20 mouse cellular contexts compared by ENCODE assay signal in the genomic region with DNA sequence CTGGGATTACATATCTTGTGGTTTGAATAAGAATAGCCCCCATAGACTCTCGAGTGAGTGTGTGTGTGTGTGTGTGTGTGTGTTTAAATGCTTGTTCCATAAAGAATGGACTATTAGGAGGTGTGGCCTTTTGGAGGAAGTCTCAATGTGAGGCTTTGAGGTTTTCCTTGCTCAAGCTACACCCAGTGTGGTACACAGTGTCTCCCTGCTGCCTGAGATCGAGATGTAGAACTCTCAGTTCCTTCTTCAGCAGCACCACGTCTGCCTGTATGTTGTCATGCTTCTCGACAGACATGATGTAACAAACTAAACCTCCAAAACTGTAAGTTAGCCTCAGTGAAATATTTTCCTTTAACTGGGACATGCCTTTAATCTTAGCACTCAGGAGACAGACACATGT. TPM values are rescaled to one million over a fixed set of nuclear protein-coding genes. Genes with fewer than 3 reads are reported as not detected.
A peak's percentile ranks its signal among the peaks of the same experiment; 100 is the strongest.
DNase-seq lines count a peak whose midpoint lies in the region; ATAC-seq and TF ChIP-seq lines count a peak whose summit lies in the region.
"Had no signal": no experiment of that assay in that cellular context is flagged by ENCODE, and none has a peak within 500 bp of the region (broad histone marks: within the 10 kb centered on the region; RNA-seq: fewer than 3 reads in every experiment).

No protein-coding gene starts in this region.

- H3K36me3 ChIP-seq in liver, postnatal 0 days (replicated peaks; ENCODE audit: insufficient read depth, low read length) = no peaks in the 10 kb centered on the region
- H3K36me3 ChIP-seq in MEL (ENCODE audit: control insufficient read depth in 1 of 2, insufficient read depth in 2 of 2, low read length in 2 of 2) = peaks cover 0 to 19% of the 10 kb centered on the region in 2 experiments; a peak in 2 of 4 replicates
- H3K36me3 ChIP-seq in small intestine, adult 2 months (ENCODE audit: control insufficient read depth, insufficient read depth, low read length) = peaks cover 3% of the 10 kb centered on the region; the same call in 1 of the 2 replicates

- no peak for TF ChIP-seq RAD21 in MEL (IDR thresholded peaks at IDR 0.05; ENCODE audit: low read depth, low read length)

- no peak for TF ChIP-seq CTCF in liver, postnatal 0 days (IDR thresholded peaks at IDR 0.05; ENCODE audit: low read depth)
- TF ChIP-seq CTCF in MEL (IDR thresholded peaks at IDR 0.05 in 2 of 3, conservative IDR thresholded peaks at IDR 0.05 in 1 of 3; ENCODE audit: control insufficient read depth in 1 of 3, insufficient read depth in 1 of 3, low read depth in 2 of 3, low read length in 3 of 3, poor library complexity in 1 of 3, severe bottlenecking in 1 of 3) = no peak
- TF ChIP-seq CTCF in small intestine, adult 2 months (IDR thresholded peaks at IDR 0.05; ENCODE audit: extremely low read depth, insufficient read length, insufficient replicate concordance, low read depth, low read length) = no peak

- peaks cover 23% of the 10 kb centered on the region for H3K79me2 ChIP-seq in MEL (ENCODE audit: control insufficient read depth, insufficient read depth, low read length, poor library complexity)

- peaks cover 18% of the 10 kb centered on the region for H3K4me1 ChIP-seq in liver, postnatal 0 days (ENCODE audit: insufficient read depth)
- H3K4me1 ChIP-seq in MEL (ENCODE audit: control insufficient read depth in 1 of 2, insufficient read depth in 2 of 2, low read length in 2 of 2) = peaks cover 0 to 22% of the 10 kb centered on the region in 2 experiments; a peak in 3 of 4 replicates
- peaks cover 6% of the 10 kb centered on the region; the same call in 1 of the 2 replicates for H3K4me1 ChIP-seq in small intestine, adult 2 months (ENCODE audit: control insufficient read depth, insufficient read depth, insufficient read length, low read length)

- peak in 1 of 2 experiments; percentile 70; a peak in 2 of 4 replicates for TF ChIP-seq POLR2A in MEL (IDR thresholded peaks at IDR 0.05; ENCODE audit: control insufficient read depth in 1 of 2, insufficient read depth in 1 of 2, low read depth in 1 of 2, low read length in 2 of 2, poor library complexity in 1 of 2)
- TF ChIP-seq POLR2A in small intestine, adult 2 months (IDR thresholded peaks at IDR 0.05; ENCODE audit: low read depth, low read length) = no peak

- no peaks in the 10 kb centered on the region for H3K9me3 ChIP-seq in liver, postnatal 0 days (ENCODE audit: low read length)
- no peaks in the 10 kb centered on the region for H3K9me3 ChIP-seq in MEL (replicated peaks; ENCODE audit: insufficient read depth, low read length)
- H3K9me3 ChIP-seq: hindbrain, embryonic 13.5 days; neural tube, embryonic 13.5 days had no signal

- no peak overlapping the region for H3K4me3 ChIP-seq in liver, postnatal 0 days (ENCODE audit: low read depth, low read length)
- H3K4me3 ChIP-seq in MEL (ENCODE audit: control insufficient read depth in 1 of 2, insufficient read depth in 1 of 2, low read depth in 2 of 2, low read length in 2 of 2) = peak overlapping the region; percentile 19 to 36
- no peak overlapping the region for H3K4me3 ChIP-seq in small intestine, adult 2 months (ENCODE audit: low read depth, low read length)
- H3K4me3 ChIP-seq: hindbrain, embryonic 13.5 days; neural tube, embryonic 13.5 days had no signal

- no peak for DNase-seq in liver, postnatal 0 days
- DNase-seq in liver (no peak), MEL (ENCODE audit: low read depth, low spot score) (peak; percentile 84)
- no peak for DNase-seq in urinary bladder, adult 2 months (ENCODE audit: low spot score)
- DNase-seq: cerebellum, adult 18-20 months; embryo, embryonic 11 days; gastrocnemius, postnatal 14 days; kidney, postnatal 10 days; left cerebral cortex, postnatal 4 days; lung, embryonic 14.5 days; retina, postnatal 1 day; thymus, adult 18-20 months had no signal

- peak; percentile 63; the same call in 1 of the 2 replicates for TF ChIP-seq EP300 in liver, postnatal 0 days (IDR thresholded peaks at IDR 0.05; ENCODE audit: low read depth)
- no peak for TF ChIP-seq EP300 in MEL (IDR thresholded peaks at IDR 0.05; ENCODE audit: low read depth in 1 of 2, low read length in 2 of 2)

- 0 out of 2 replicates have a peak overlapping the region, but pooled peaks have one; percentile 10 for H3K4me2 ChIP-seq in liver, postnatal 0 days (ENCODE audit: low read depth, low read length)
- H3K4me2 ChIP-seq: hindbrain, embryonic 13.5 days; lung, embryonic 14.5 days; neural tube, embryonic 13.5 days had no signal

- ATAC-seq in liver, postnatal 0 days = no peak
- ATAC-seq in granulocyte monocyte progenitor cell, adult 5-6 weeks (replicated peaks; ENCODE audit: poor library complexity, severe bottlenecking) = peak; percentile 68
- ATAC-seq in CD4-positive, CD25-positive, alpha-beta regulatory T cell, adult 4 months = no peak
- ATAC-seq: forebrain, embryonic 16.5 days; intestine, embryonic 16.5 days; midbrain, embryonic 16.5 days had no signal

- H3K9ac ChIP-seq in liver, postnatal 0 days (replicated peaks) = no peak overlapping the region
- H3K9ac ChIP-seq in MEL (ENCODE audit: control insufficient read depth, low read depth, low read length, poor library complexity, severe bottlenecking) = peak overlapping the region; percentile 51
- H3K9ac ChIP-seq: hindbrain, embryonic 13.5 days; lung, embryonic 14.5 days; neural tube, embryonic 13.5 days had no signal

- H3K27ac ChIP-seq in liver, postnatal 0 days (ENCODE audit: low read depth) = peak overlapping the region; percentile 96
- peak overlapping the region; percentile 42 for H3K27ac ChIP-seq in MEL (ENCODE audit: control insufficient read depth, low read depth, low read length)
- 0 out of 2 replicates have a peak overlapping the region, but pooled peaks have one; percentile 20 for H3K27ac ChIP-seq in small intestine, adult 2 months (ENCODE audit: insufficient read depth, low read depth, low read length)
- H3K27ac ChIP-seq: hindbrain, embryonic 13.5 days; neural tube, embryonic 13.5 days had no signal

- H3K27me3 ChIP-seq in liver, postnatal 0 days (ENCODE audit: insufficient read depth, low read length) = no peaks in the 10 kb centered on the region
- H3K27me3 ChIP-seq in MEL (ENCODE audit: control insufficient read depth in 1 of 2, insufficient read depth in 2 of 2, low read length in 2 of 2) = no peaks in the 10 kb centered on the region
- H3K27me3 ChIP-seq in small intestine, adult 2 months (ENCODE audit: control insufficient read depth, insufficient read depth, low read length) = no peaks in the 10 kb centered on the region
- H3K27me3 ChIP-seq: hindbrain, embryonic 13.5 days; neural tube, embryonic 13.5 days had no signal

- 29% methylated on average over 4 of the region's 4 CpGs for WGBS in liver, postnatal 0 days (ENCODE audit: insufficient replicate concordance)
- 64% methylated on average over 4 of the region's 4 CpGs for WGBS in small intestine, adult 2 months

TF ChIP-seq in MEL, 35 proteins besides CTCF, POLR2A, EP300 and RAD21:
- TF ChIP-seq HCFC1 (IDR thresholded peaks at IDR 0.05; ENCODE audit: low read depth, low read length) = peak; percentile 51; the same call in 1 of the 2 replicates
- no peak for TF ChIP-seq ZC3H11A (IDR thresholded peaks at IDR 0.05; ENCODE audit: low read depth, low read length)
- TF ChIP-seq SMC3 (IDR thresholded peaks at IDR 0.05; ENCODE audit: low read depth, low read length) = no peak
- peak; percentile 64 for TF ChIP-seq SIN3A (IDR thresholded peaks at IDR 0.05; ENCODE audit: low read length)
- TF ChIP-seq TAL1 (IDR thresholded peaks at IDR 0.05; ENCODE audit: low read length) = no peak
- TF ChIP-seq UBTF (IDR thresholded peaks at IDR 0.05; ENCODE audit: borderline replicate concordance, insufficient read depth, low read depth, low read length) = no peak
- 0 out of 2 replicates have a peak, but pooled peaks have one; percentile 46 for TF ChIP-seq ZMIZ1 (IDR thresholded peaks at IDR 0.05; ENCODE audit: low read depth, low read length)
- peak; percentile 53 for TF ChIP-seq NELFE (IDR thresholded peaks at IDR 0.05; ENCODE audit: low read depth, low read length)
- TF ChIP-seq TBP (IDR thresholded peaks at IDR 0.05; ENCODE audit: low read depth, low read length) = peak; percentile 43; the same call in 1 of the 2 replicates
- TF ChIP-seq MYC (IDR thresholded peaks at IDR 0.05; ENCODE audit: low read depth, low read length) = peak; percentile 61; the same call in 1 of the 2 replicates

RNA-seq across cellular contexts. Expression of a gene that starts 2.1 kb away (rescaled TPM):
- polyA plus RNA-seq in liver, postnatal 0 days (2015; fragmentation: Nextera tagmentation; extraction: Ambion mirVana) = 22.6 and 22.8 TPM in 2 replicates
- total RNA-seq in MEL (2012; rRNA removed) = 45.5 and 46.4 TPM in 2 replicates
- 10 to 100 TPM; 60.8 to 95.5 TPM for polyA plus RNA-seq in MEL (2012; ENCODE audit: insufficient read depth in 1 of 2, insufficient read length in 2 of 2, low read depth in 1 of 2, low replicate concordance in 2 of 2, missing spikeins in 1 of 2)
- 65.3 and 72.3 TPM in 2 replicates for total RNA-seq in granulocyte monocyte progenitor cell, adult 5-6 weeks (2014; fragmentation: Nextera tagmentation)
- 52.0 and 66.7 TPM in 2 replicates for total RNA-seq in granulocyte monocyte progenitor cell, adult 5-6 weeks (2017)
- polyA plus RNA-seq in small intestine, adult 2 months (2012; rRNA removed) = 16.0 and 28.3 TPM in 2 replicates
- polyA plus RNA-seq in CD4-positive, CD25-positive, alpha-beta regulatory T cell, adult 4 months (2017; shearing (Covaris generic)) = 10 to 100 TPM; 34.9 to 36.2 TPM
- 92.3 and 107 TPM in 2 replicates for polyA plus RNA-seq in urinary bladder, adult 2 months (2012; rRNA removed)

Comparison
In these comparisons a context has a peak if more than half of its experiments do, and no peak if none do; other contexts are left out.
1. H3K27ac ChIP-seq: peak in every context shown above with its lines; median percentile 96 in liver, postnatal 0 days; 42 in MEL; 20 in small intestine, adult 2 months.
2. H3K4me3 ChIP-seq: peak in MEL (2 of 2); none in liver, postnatal 0 days (single experiment) and small intestine, adult 2 months (single experiment).